Comparison of ENCODE assay signal across 12 mouse cellular contexts in the genomic region with DNA sequence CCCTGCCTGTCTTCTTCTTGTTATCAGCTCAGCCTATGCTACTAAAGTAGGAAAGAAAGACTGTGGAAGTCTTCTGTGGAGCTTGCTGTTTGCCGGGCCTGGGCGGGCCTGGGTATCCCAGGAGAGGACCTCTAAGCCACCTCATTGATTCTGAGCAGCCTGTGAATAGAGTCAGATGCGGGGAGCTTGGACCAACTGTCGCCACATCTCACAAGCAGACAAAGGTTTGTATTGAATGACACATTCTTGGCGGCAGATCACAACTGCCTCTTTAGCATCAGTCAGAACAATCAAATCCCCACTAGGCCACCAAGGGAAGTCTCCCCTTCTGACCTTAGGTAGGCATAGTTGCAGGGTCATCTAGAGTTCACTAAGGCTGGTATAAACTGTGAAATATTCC. TPM values are rescaled to one million over a fixed set of nuclear protein-coding genes. Genes with fewer than 3 reads are reported as not detected.
DNase-seq lines count a peak whose midpoint lies in the region; ATAC-seq lines count a peak whose summit lies in the region.
"Had no signal": no experiment of that assay in that cellular context is flagged by ENCODE, and none has a peak within 500 bp of the region (broad histone marks: within the 10 kb centered on the region; RNA-seq: fewer than 3 reads in every experiment).

No protein-coding gene starts in this region.

- H3K9ac ChIP-seq in heart, embryonic 14.5 days (ENCODE audit: low read length): no peak overlapping the region
- H3K9ac ChIP-seq in embryonic facial prominence, embryonic 14.5 days (ENCODE audit: low read depth, low read length): peak overlapping the region; percentile 30; the same call in 1 of the 2 replicates
- no peak overlapping the region for H3K9ac ChIP-seq in neural tube, embryonic 11.5 days (ENCODE audit: low read length)
- H3K9ac ChIP-seq: lung, embryonic 14.5 days had no signal

- no peaks in the 10 kb centered on the region for H3K27me3 ChIP-seq in heart, embryonic 14.5 days (ENCODE audit: control insufficient read depth, insufficient read depth, low read length)
- no peaks in the 10 kb centered on the region for H3K27me3 ChIP-seq in embryonic facial prominence, embryonic 14.5 days (replicated peaks; ENCODE audit: control insufficient read depth, insufficient read depth, low read length)
- H3K27me3 ChIP-seq in neural tube, embryonic 11.5 days (ENCODE audit: control insufficient read depth, insufficient read depth, low read length): no peaks in the 10 kb centered on the region

- H3K4me1 ChIP-seq in heart, embryonic 14.5 days (ENCODE audit: control insufficient read depth in 2 of 2, insufficient read depth in 2 of 2, low read length in 2 of 2): peaks cover 47 to 59% of the 10 kb centered on the region in 2 experiments
- peaks cover 9% of the 10 kb centered on the region; the same call in 1 of the 2 replicates for H3K4me1 ChIP-seq in embryonic facial prominence, embryonic 14.5 days (ENCODE audit: control insufficient read depth, insufficient read depth, low read length)
- peaks cover 20% of the 10 kb centered on the region for H3K4me1 ChIP-seq in neural tube, embryonic 11.5 days (ENCODE audit: control insufficient read depth, insufficient read depth, low read length)

- no peak overlapping the region for H3K4me3 ChIP-seq in heart, embryonic 14.5 days (ENCODE audit: control insufficient read depth in 1 of 2, insufficient read depth in 1 of 2, low read depth in 1 of 2, low read length in 2 of 2)
- H3K4me3 ChIP-seq in embryonic facial prominence, embryonic 14.5 days (ENCODE audit: low read depth, low read length): no peak overlapping the region
- no peak overlapping the region for H3K4me3 ChIP-seq in neural tube, embryonic 11.5 days (ENCODE audit: low read depth, low read length)

- no peak for DNase-seq in heart, adult 8-10 months (ENCODE audit: low spot score)
- peak; percentile 58 for DNase-seq in R1 (ENCODE audit: low read depth, low spot score)
- peak; percentile 60 for DNase-seq in embryonic facial prominence, embryonic 14.5 days (ENCODE audit: low spot score)
- peak; percentile 46 for DNase-seq in neural tube, embryonic 11.5 days (ENCODE audit: low spot score)
- DNase-seq in cerebellum, adult 8-10 months: no peak
- no peak for DNase-seq in cerebellum, postnatal 10 days
- DNase-seq: heart, postnatal 14 days; kidney, adult 9 months; lung, embryonic 14.5 days; thymus, adult 2 months had no signal

- ATAC-seq in heart, embryonic 14.5 days (ENCODE audit: insufficient number of reproducible peaks, insufficient read depth, low FRiP score, low read depth): no peak
- peak; percentile 37; the same call in 1 of the 2 replicates for ATAC-seq in embryonic facial prominence, embryonic 14.5 days (ENCODE audit: low read depth)
- ATAC-seq in neural tube, embryonic 11.5 days (ENCODE audit: insufficient read depth, low FRiP score, low TSS enrichment): peak; percentile 23; the same call in 1 of the 2 replicates

- H3K9me3 ChIP-seq in heart, embryonic 14.5 days (ENCODE audit: control insufficient read depth, low read length): no peaks in the 10 kb centered on the region
- H3K9me3 ChIP-seq in embryonic facial prominence, embryonic 14.5 days (ENCODE audit: control insufficient read depth, low read length): no peaks in the 10 kb centered on the region
- no peaks in the 10 kb centered on the region for H3K9me3 ChIP-seq in neural tube, embryonic 11.5 days (ENCODE audit: control insufficient read depth, low read length)

- no peak overlapping the region for H3K4me2 ChIP-seq in heart, embryonic 14.5 days (ENCODE audit: low read length)
- no peak overlapping the region for H3K4me2 ChIP-seq in embryonic facial prominence, embryonic 14.5 days (ENCODE audit: low read depth, low read length)
- no peak overlapping the region for H3K4me2 ChIP-seq in neural tube, embryonic 11.5 days (ENCODE audit: low read depth)
- H3K4me2 ChIP-seq: lung, embryonic 14.5 days had no signal

- WGBS in heart, embryonic 14.5 days: 35% methylated on average over 5 of the region's 5 CpGs
- 37% methylated on average over 5 of the region's 5 CpGs for WGBS in embryonic facial prominence, embryonic 14.5 days
- 23% methylated on average over 5 of the region's 5 CpGs for WGBS in neural tube, embryonic 11.5 days

- no peaks in the 10 kb centered on the region for H3K36me3 ChIP-seq in heart, embryonic 14.5 days (ENCODE audit: control insufficient read depth, insufficient read depth, low read length)
- no peaks in the 10 kb centered on the region for H3K36me3 ChIP-seq in embryonic facial prominence, embryonic 14.5 days (ENCODE audit: control insufficient read depth, insufficient read depth, low read length)
- no peaks in the 10 kb centered on the region for H3K36me3 ChIP-seq in neural tube, embryonic 11.5 days (ENCODE audit: control insufficient read depth, insufficient read depth, low read length)

- peak overlapping the region; percentile 21 to 68 for H3K27ac ChIP-seq in heart, embryonic 14.5 days (replicated peaks in 1 of 2; ENCODE audit: control insufficient read depth in 1 of 2, insufficient read depth in 1 of 2, low read depth in 2 of 2, low read length in 2 of 2)
- no peak overlapping the region for H3K27ac ChIP-seq in embryonic facial prominence, embryonic 14.5 days (replicated peaks; ENCODE audit: low read depth, low read length)
- peak overlapping the region; percentile 64 for H3K27ac ChIP-seq in neural tube, embryonic 11.5 days (ENCODE audit: low read depth, low read length)

RNA-seq across cellular contexts. Expression of a gene that starts 9.2 kb away (rescaled TPM):
- polyA plus RNA-seq in heart, embryonic 14.5 days (2014; fragmentation: Nextera tagmentation; extraction: Ambion mirVana): 77.0 and 86.2 TPM in 2 replicates
- total RNA-seq in heart, adult 8-10 months (2022): 10 to 100 TPM; 33.1 to 50.4 (median 39.8) TPM
- 83.2 and 98.3 TPM in 2 replicates for polyA plus RNA-seq in embryonic facial prominence, embryonic 14.5 days (2014; fragmentation: Nextera tagmentation; extraction: Ambion mirVana)
- polyA plus RNA-seq in neural tube, embryonic 11.5 days (2014; fragmentation: Nextera tagmentation; extraction: Ambion mirVana): 92.5 and 102 TPM in 2 replicates

RNA-seq across cellular contexts. Expression of a gene that starts 11.3 kb away (rescaled TPM):
- polyA plus RNA-seq in heart, embryonic 14.5 days (2014; fragmentation: Nextera tagmentation; extraction: Ambion mirVana): 5,314 and 7,420 TPM in 2 replicates
- total RNA-seq in heart, adult 8-10 months (2022): 100 to 1,000 TPM; 455 to 787 (median 725) TPM
- 0.63 and 1.5 TPM in 2 replicates for polyA plus RNA-seq in embryonic facial prominence, embryonic 14.5 days (2014; fragmentation: Nextera tagmentation; extraction: Ambion mirVana)
- 3.9 and 16.9 TPM in 2 replicates for polyA plus RNA-seq in neural tube, embryonic 11.5 days (2014; fragmentation: Nextera tagmentation; extraction: Ambion mirVana)
- total RNA-seq: megakaryocyte-erythroid progenitor cell, adult 5-6 weeks had no signal

RNA-seq across cellular contexts. Expression of a gene that starts 25.5 kb away (rescaled TPM):
- polyA plus RNA-seq in heart, embryonic 14.5 days (2014; fragmentation: Nextera tagmentation; extraction: Ambion mirVana): 25.0 and 32.8 TPM in 2 replicates
- 10 to 100 TPM; 14.9 to 28.0 (median 19.4) TPM for total RNA-seq in heart, adult 8-10 months (2022)
- 68.8 and 73.6 TPM in 2 replicates for polyA plus RNA-seq in embryonic facial prominence, embryonic 14.5 days (2014; fragmentation: Nextera tagmentation; extraction: Ambion mirVana)
- 8.9 and 9.7 TPM in 2 replicates for polyA plus RNA-seq in neural tube, embryonic 11.5 days (2014; fragmentation: Nextera tagmentation; extraction: Ambion mirVana)
- total RNA-seq: megakaryocyte-erythroid progenitor cell, adult 5-6 weeks had no signal

RNA-seq across cellular contexts. Expression of a gene that starts 49.4 kb away (rescaled TPM):
- polyA plus RNA-seq in heart, embryonic 14.5 days (2014; fragmentation: Nextera tagmentation; extraction: Ambion mirVana): 5.6 and 7.0 TPM in 2 replicates
- total RNA-seq in heart, adult 8-10 months (2022): 1 to 10 TPM; 1.8 to 3.3 (median 2.8) TPM
- polyA plus RNA-seq in embryonic facial prominence, embryonic 14.5 days (2014; fragmentation: Nextera tagmentation; extraction: Ambion mirVana): 6.0 and 7.9 TPM in 2 replicates
- polyA plus RNA-seq in neural tube, embryonic 11.5 days (2014; fragmentation: Nextera tagmentation; extraction: Ambion mirVana): 5.0 and 6.2 TPM in 2 replicates

Comparison
In these comparisons a context has a peak if more than half of its experiments do, and no peak if none do; other contexts are left out.
1. DNase-seq: peak in R1 (single experiment), embryonic facial prominence, embryonic 14.5 days (single experiment) and neural tube, embryonic 11.5 days (single experiment); none in heart, adult 8-10 months (single experiment), cerebellum, adult 8-10 months (single experiment) and cerebellum, postnatal 10 days (0 of 2).
2. RNA of a gene that starts 11.3 kb away (polyA plus RNA-seq): 5,314 to 7,420 TPM in heart, embryonic 14.5 days; 3.9 to 16.9 TPM in neural tube, embryonic 11.5 days and 0.63 to 1.5 TPM in embryonic facial prominence, embryonic 14.5 days; every median in the first group is over 100 times any median in the second.